Mouse (Mus musculus) ES-E14 (cell line): ENCODE results near the gene Arl11.

ENCODE experiments used
- CHD2 ChIP-seq: IDR thresholded peaks from 2 replicates; pipeline ENCODE4 v1.6.1; 2014; ENCODE audit warnings: mild to moderate bottlenecking, low read depth, low read length, inconsistent platforms
- HCFC1 ChIP-seq: IDR thresholded peaks from 2 replicates; pipeline ENCODE4 v1.6.1; 2012; ENCODE audit warnings: low read length, inconsistent platforms, borderline replicate concordance; ENCODE audit not compliant: insufficient read depth
- MAFK ChIP-seq: IDR thresholded peaks from 2 replicates; pipeline ENCODE4 v1.6.1; 2014; ENCODE audit warnings: mild to moderate bottlenecking, low read depth, low read length, inconsistent platforms; ENCODE audit not compliant: insufficient read depth
- ZC3H11A ChIP-seq: IDR thresholded peaks from 2 replicates; pipeline ENCODE4 v1.6.1; 2012; ENCODE audit warnings: low read depth, mild to moderate bottlenecking, inconsistent platforms, low read length, borderline replicate concordance
- ZNF384 ChIP-seq: IDR thresholded peaks from 2 replicates; pipeline ENCODE4 v1.6.1; 2012; ENCODE audit warnings: low read depth, low read length, inconsistent platforms

- TF ChIP-seq HCFC1 (no peak), MAFK (no peak), ZNF384 (no peak), ZC3H11A (no peak), CHD2 (no peak)
Observed at GRCm38 (mm10) chr14:61320765-61321164, 11.2 kb downstream of the Arl11 start.
